Mouse (Mus musculus) layer of hippocampus, adult 2 months (tissue): ENCODE measurements at regions not wholly inside any gene's neighbourhood (a gene's known extent, or its start where the extent isn't known, plus 50 kb on each side); places are given as distances from the start of the nearest gene placed in this dataset.
A peak's percentile ranks its signal among the peaks of the same experiment; 100 is the strongest.

Source experiments
- DNase-seq, 2 experiments: peaks; one replicate each; pipeline ENCODE4 v3.0.0; 2022; ENCODE audit warnings: low spot score in 2 of 2
- H3K27ac ChIP-seq: fragments of 200-600 bp; 2 replicates; pipeline ENCODE4 v1.8.1; 2022
- H3K4me3 ChIP-seq: fragments of 200-600 bp; 2 replicates; pipeline ENCODE4 v1.8.1; 2022; ENCODE audit warnings: mild to moderate bottlenecking
- CTCF ChIP-seq: fragments of 200-600 bp; conservative IDR thresholded peaks from 2 replicates; pipeline ENCODE4 v1.8.1; 2022; ENCODE audit warnings: antibody characterized with exemption, mild to moderate bottlenecking, moderate library complexity

DNA sequence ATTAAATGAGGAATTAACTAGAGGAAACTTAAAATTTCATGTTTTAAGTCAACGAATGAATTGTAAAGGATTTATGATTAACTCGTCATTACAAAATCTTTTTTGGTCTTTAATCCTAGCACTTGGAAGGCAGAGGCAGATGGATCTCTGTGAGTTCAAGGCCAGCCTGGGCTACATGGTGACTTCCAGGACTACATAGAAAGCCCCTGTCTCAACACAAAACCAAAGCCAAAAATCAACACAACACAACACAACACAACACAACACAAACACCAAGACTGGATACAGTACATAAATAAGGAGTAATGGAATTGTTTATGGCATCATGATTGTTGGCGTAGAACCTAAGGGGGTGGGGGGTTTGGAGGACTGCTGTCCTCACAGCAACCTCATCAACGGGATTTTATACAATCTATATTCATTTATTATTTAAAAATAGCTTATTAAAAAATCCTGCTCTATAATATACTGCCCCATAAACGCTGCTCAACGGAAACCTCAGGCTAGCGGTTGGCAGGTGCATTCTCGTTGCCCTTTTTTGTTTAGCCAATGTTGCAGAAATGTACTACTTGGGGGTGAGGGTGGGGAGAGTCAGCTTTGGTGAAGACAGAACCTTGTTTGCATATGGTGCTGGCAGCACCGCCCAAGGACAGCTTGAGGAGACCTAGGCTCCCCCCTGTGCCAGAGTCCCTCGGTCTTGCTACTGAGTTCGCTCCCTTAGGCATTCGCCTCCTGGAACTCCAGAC is 53.9 kb upstream of the Cpsf6 start:
- no peak for TF ChIP-seq CTCF
- no peak overlapping the region for H3K27ac ChIP-seq
- no peak overlapping the region for H3K4me3 ChIP-seq
- no peak for DNase-seq

- H3K27ac ChIP-seq: no peak overlapping the region
- no peak for DNase-seq
- peak overlapping the region; percentile 26; the same call in 1 of the 2 replicates for H3K4me3 ChIP-seq
- no peak for TF ChIP-seq CTCF
Measured at GRCm38 (mm10) chr10:117432871-117433546, 53.2 kb upstream of the Cpsf6 start.

- peak; percentile 84 for TF ChIP-seq CTCF
- peak overlapping the region; percentile 26; the same call in 1 of the 2 replicates for H3K4me3 ChIP-seq
- DNase-seq: peak; percentile 30 to 79
- no peak overlapping the region for H3K27ac ChIP-seq
Measured at GRCm38 (mm10) chr10:117432415-117432814, 52.6 kb upstream of the Cpsf6 start.

GRCm38 (mm10) chr10:117431850-117432249 is 52.0 kb upstream of the Cpsf6 start:
- DNase-seq: no peak
- Histone ChIP-seq H3K4me3 (no peak overlapping the region), H3K27ac (no peak overlapping the region)
- TF ChIP-seq CTCF: no peak

- DNase-seq: no peak
- no peak overlapping the region for H3K27ac ChIP-seq
- no peak for TF ChIP-seq CTCF
- H3K4me3 ChIP-seq: no peak overlapping the region
Measured at GRCm38 (mm10) chr10:117431086-117431619, 51.3 kb upstream of the Cpsf6 start.

DNA sequence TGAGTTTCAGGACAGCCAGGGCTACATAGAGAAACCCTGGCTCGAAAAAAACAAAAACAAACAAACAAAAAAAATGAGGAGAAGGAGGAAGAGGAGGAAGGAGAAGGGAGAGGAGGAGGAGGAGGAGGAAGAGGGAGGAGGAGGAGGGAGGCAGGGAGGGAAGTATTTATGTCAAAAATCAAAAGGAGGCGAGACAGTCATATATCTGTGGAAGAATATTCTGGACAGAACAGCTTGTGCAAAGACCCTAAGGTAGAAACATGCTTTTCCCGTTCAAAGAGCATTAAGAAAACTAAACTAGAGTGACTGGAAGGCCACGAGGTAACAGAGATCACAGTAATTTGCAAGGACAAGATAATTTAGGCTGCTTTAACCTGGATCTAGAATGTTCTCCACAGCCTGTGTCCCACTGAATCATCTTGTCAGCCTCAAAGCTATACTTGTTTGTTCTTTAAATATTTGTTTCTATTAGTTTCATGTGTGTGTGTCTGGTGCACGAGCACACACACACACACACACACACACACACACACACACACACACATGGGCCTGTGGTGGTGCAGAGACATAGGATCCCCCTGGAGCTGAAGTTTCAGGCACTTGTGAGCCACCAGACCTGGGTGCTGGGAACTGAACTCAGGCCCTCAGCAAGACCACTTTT is 50.5 kb upstream of the Cpsf6 start:
- TF ChIP-seq CTCF: no peak
- DNase-seq: no peak
- Histone ChIP-seq H3K4me3 (no peak overlapping the region), H3K27ac (no peak overlapping the region)

- DNase-seq: no peak
- TF ChIP-seq CTCF: no peak
- H3K4me3 ChIP-seq: no peak overlapping the region
- no peak overlapping the region for H3K27ac ChIP-seq
Measured at GRCm38 (mm10) chr10:117429459-117430183, 49.8 kb upstream of the Cpsf6 start.
